Mouse (Mus musculus): ENCODE data around the gene Nmb.

Nmb gene

DNA sequence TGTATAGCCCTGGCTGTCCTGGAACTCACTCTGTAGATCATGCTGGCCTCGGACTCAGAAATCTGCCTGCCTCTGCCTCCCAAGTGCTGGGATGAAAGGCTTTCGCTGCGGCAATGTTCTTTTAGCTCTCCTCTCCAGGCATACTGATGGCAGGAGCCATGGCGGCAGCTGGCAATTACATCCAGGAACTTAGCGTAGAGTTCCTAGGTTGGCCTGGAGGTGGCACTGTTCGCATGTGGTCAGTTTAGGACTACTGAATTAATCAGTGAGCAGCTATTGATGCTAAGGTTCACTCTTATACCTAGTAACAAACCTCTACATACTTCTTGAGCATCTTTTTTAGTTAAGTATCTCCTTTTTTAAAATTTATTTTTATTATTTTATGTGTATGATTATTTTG lies 47.7 kb downstream of the Nmb start:
- peak; percentile 73 for DNase-seq

DNA sequence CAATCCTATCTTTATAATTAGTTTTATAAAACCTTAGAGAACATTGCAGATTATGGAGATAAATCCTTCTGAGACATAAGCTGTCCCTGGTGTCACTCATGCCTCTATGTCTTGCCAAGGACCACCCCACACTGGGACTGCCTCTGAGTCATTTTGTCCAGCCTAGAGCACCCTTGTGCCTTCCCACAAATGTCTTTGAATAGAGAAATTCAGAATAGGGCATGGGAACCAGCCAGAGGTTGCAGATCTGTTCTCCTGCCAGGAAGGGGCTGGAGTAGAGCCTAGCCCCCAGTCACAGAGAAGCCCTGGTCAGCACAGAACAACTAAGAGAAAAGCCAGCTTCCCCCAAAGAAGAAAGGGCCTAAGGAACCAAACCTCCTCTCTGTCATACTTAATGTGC lies 49.6 kb downstream of the Nmb start:
- no peak for DNase-seq

DNA sequence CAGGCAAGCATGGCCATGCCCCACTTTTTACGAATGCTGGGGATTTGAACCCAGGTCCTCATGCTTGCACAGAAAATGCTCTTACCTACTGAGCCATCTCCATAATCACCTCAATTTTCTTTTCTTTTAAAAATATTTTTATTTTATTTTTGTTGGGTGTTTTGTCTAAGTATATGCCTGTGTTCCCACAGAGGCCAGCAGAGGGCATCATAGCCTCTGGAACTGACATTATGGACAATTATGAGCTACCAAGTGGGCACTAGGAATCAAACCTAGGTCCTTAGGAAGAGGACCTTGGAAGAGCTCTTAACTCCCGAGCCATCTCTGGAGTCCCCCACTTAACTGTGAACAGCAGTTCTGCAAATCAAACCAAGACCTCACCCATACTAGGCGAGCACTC lies 51.7 kb downstream of the Nmb start:
- no peak for DNase-seq

Data from layer of hippocampus, adult 9-11 months (tissue).